In genomic region chr8:106633361-106634158, GRCm38 (mm10) we compare ENCODE assay signal across 11 mouse cellular contexts. TPM values are rescaled to one million over a fixed set of nuclear protein-coding genes. Genes with fewer than 3 reads are reported as not detected.
DNase-seq lines count a peak whose midpoint lies in the region; ATAC-seq lines count a peak whose summit lies in the region.
"Had no signal": no experiment of that assay in that cellular context is flagged by ENCODE, and none has a peak within 500 bp of the region (broad histone marks: within the 10 kb centered on the region; RNA-seq: fewer than 3 reads in every experiment).

No protein-coding gene starts in this region.

- no peaks in the 10 kb centered on the region for H3K9me3 ChIP-seq in intestine, embryonic 16.5 days (ENCODE audit: control insufficient read depth, low read length)
- H3K9me3 ChIP-seq in liver, embryonic 12.5 days (replicated peaks): no peaks in the 10 kb centered on the region
- no peaks in the 10 kb centered on the region for H3K9me3 ChIP-seq in hindbrain, embryonic 14.5 days (ENCODE audit: control insufficient read depth, low read length)
- H3K9me3 ChIP-seq: embryonic facial prominence, embryonic 15.5 days; midbrain, embryonic 12.5 days had no signal

- no peaks in the 10 kb centered on the region for H3K36me3 ChIP-seq in intestine, embryonic 16.5 days (ENCODE audit: control insufficient read depth, insufficient read depth, low read length)
- no peaks in the 10 kb centered on the region for H3K36me3 ChIP-seq in liver, embryonic 12.5 days
- no peaks in the 10 kb centered on the region for H3K36me3 ChIP-seq in hindbrain, embryonic 14.5 days (replicated peaks; ENCODE audit: control insufficient read depth, insufficient read depth)
- H3K36me3 ChIP-seq: embryonic facial prominence, embryonic 15.5 days; midbrain, embryonic 12.5 days had no signal

- 59% methylated on average over 17 of the region's 17 CpGs for WGBS in intestine, embryonic 16.5 days
- WGBS in liver, embryonic 12.5 days (ENCODE audit: insufficient replicate concordance): 33% methylated on average over 17 of the region's 17 CpGs
- WGBS in hindbrain, embryonic 14.5 days: 78% methylated on average over 17 of the region's 17 CpGs

- peak; percentile 83 for ATAC-seq in intestine, embryonic 16.5 days
- ATAC-seq in liver, embryonic 12.5 days: peak; percentile 58; the same call in 1 of the 2 replicates
- ATAC-seq in hindbrain, embryonic 14.5 days (ENCODE audit: low FRiP score): no peak

- peak overlapping the region; percentile 50 for H3K27ac ChIP-seq in intestine, embryonic 16.5 days (ENCODE audit: low read length)
- no peak overlapping the region for H3K27ac ChIP-seq in liver, embryonic 12.5 days
- H3K27ac ChIP-seq in hindbrain, embryonic 14.5 days: no peak overlapping the region
- H3K27ac ChIP-seq: embryonic facial prominence, embryonic 15.5 days; midbrain, embryonic 12.5 days had no signal

- intact Hi-C loops in heart, postnatal 10 days (cut with DNase I): no loop called here

- H3K4me3 ChIP-seq in intestine, embryonic 16.5 days (ENCODE audit: low read length): peak overlapping the region; percentile 11; the same call in 1 of the 2 replicates
- no peak overlapping the region for H3K4me3 ChIP-seq in liver, embryonic 12.5 days
- no peak overlapping the region for H3K4me3 ChIP-seq in hindbrain, embryonic 14.5 days (replicated peaks; ENCODE audit: low read length)
- H3K4me3 ChIP-seq: embryonic facial prominence, embryonic 15.5 days; midbrain, embryonic 12.5 days had no signal

- no peak overlapping the region; the same call in 1 of the 2 replicates for H3K9ac ChIP-seq in intestine, embryonic 16.5 days (ENCODE audit: low read depth, low read length)
- no peak overlapping the region for H3K9ac ChIP-seq in liver, embryonic 12.5 days
- no peak overlapping the region for H3K9ac ChIP-seq in hindbrain, embryonic 14.5 days
- H3K9ac ChIP-seq: embryonic facial prominence, embryonic 15.5 days; midbrain, embryonic 12.5 days had no signal

- H3K27me3 ChIP-seq in intestine, embryonic 16.5 days (replicated peaks; ENCODE audit: control insufficient read depth, insufficient read depth, low read length): no peaks in the 10 kb centered on the region
- no peaks in the 10 kb centered on the region for H3K27me3 ChIP-seq in liver, embryonic 12.5 days (replicated peaks)
- H3K27me3 ChIP-seq in hindbrain, embryonic 14.5 days (ENCODE audit: control insufficient read depth, insufficient read depth, low read length): no peaks in the 10 kb centered on the region
- H3K27me3 ChIP-seq: embryonic facial prominence, embryonic 15.5 days had no signal

- DNase-seq in MEL-GATA-1-ER (ENCODE audit: extremely low read depth, low read depth): peak; percentile 85
- DNase-seq in thymus, adult 18-20 months: peak; percentile 35 to 55
- no peak for DNase-seq in hindbrain, embryonic 14.5 days (ENCODE audit: low spot score)
- no peak for DNase-seq in heart, postnatal 10 days
- no peak for DNase-seq in Muller cell, postnatal 12 days (ENCODE audit: inconsistent ontology term)
- DNase-seq in gastrocnemius, adult 8-10 months (ENCODE audit: low spot score in 2 of 2): no peak
- DNase-seq: gastrocnemius, postnatal 36 days had no signal

- peaks cover 46% of the 10 kb centered on the region for H3K4me1 ChIP-seq in intestine, embryonic 16.5 days (ENCODE audit: control insufficient read depth, insufficient read depth, low read length)
- peaks cover 14% of the 10 kb centered on the region; the same call in 1 of the 2 replicates for H3K4me1 ChIP-seq in liver, embryonic 12.5 days
- no peaks in the 10 kb centered on the region for H3K4me1 ChIP-seq in hindbrain, embryonic 14.5 days (replicated peaks; ENCODE audit: control insufficient read depth, insufficient read depth, low read length)

- H3K4me2 ChIP-seq in intestine, embryonic 16.5 days (ENCODE audit: low read depth, low read length): peak overlapping the region; percentile 30; the same call in 1 of the 2 replicates
- H3K4me2 ChIP-seq in liver, embryonic 12.5 days: peak overlapping the region; percentile 21
- no peak overlapping the region for H3K4me2 ChIP-seq in hindbrain, embryonic 14.5 days (replicated peaks)
- H3K4me2 ChIP-seq: embryonic facial prominence, embryonic 15.5 days; midbrain, embryonic 12.5 days had no signal

RNA-seq across cellular contexts. Expression of gene Cdh1, which starts 30.4 kb away (rescaled TPM):
- polyA plus RNA-seq in intestine, embryonic 16.5 days (2015; fragmentation: Nextera tagmentation; extraction: Ambion mirVana): 170 and 181 TPM in 2 replicates
- polyA plus RNA-seq in liver, embryonic 12.5 days (2016; fragmentation: Nextera tagmentation; extraction: Ambion mirVana): 10.7 and 11.4 TPM in 2 replicates
- polyA plus RNA-seq in hindbrain, embryonic 14.5 days (2014; fragmentation: Nextera tagmentation; extraction: Ambion mirVana): 1.5 and 2.6 TPM in 2 replicates
- under 1 TPM; 0.07 to 0.26 TPM for total RNA-seq in heart, postnatal 10 days (2021)
- total RNA-seq in gastrocnemius, adult 8-10 months (2022): under 1 TPM; 0.11 to 0.38 (median 0.31) TPM

RNA-seq across cellular contexts. Expression of gene Tango6, which starts 49.3 kb away (rescaled TPM):
- polyA plus RNA-seq in intestine, embryonic 16.5 days (2015; fragmentation: Nextera tagmentation; extraction: Ambion mirVana): 7.2 and 7.4 TPM in 2 replicates
- polyA plus RNA-seq in liver, embryonic 12.5 days (2016; fragmentation: Nextera tagmentation; extraction: Ambion mirVana): 6.0 and 6.4 TPM in 2 replicates
- polyA plus RNA-seq in hindbrain, embryonic 14.5 days (2014; fragmentation: Nextera tagmentation; extraction: Ambion mirVana): 4.7 and 5.5 TPM in 2 replicates
- total RNA-seq in heart, postnatal 10 days (2021): 1 to 10 TPM; 9.3 to 9.4 TPM
- 10 to 100 TPM; 10.6 to 11.9 (median 11.5) TPM for total RNA-seq in gastrocnemius, adult 8-10 months (2022)

Comparison
In these comparisons a context has a peak if more than half of its experiments do, and no peak if none do; other contexts are left out.
1. DNase-seq: peak in MEL-GATA-1-ER (single experiment) and thymus, adult 18-20 months (2 of 2); none in hindbrain, embryonic 14.5 days (single experiment), heart, postnatal 10 days (0 of 2), Muller cell, postnatal 12 days (single experiment) and gastrocnemius, adult 8-10 months (0 of 2).
2. RNA of gene Cdh1, which starts 30.4 kb away (polyA plus RNA-seq): 170 to 181 TPM in intestine, embryonic 16.5 days; 10.7 to 11.4 TPM in liver, embryonic 12.5 days and 1.5 to 2.6 TPM in hindbrain, embryonic 14.5 days; every median in the first group is over 10 times any median in the second.